Mouse (Mus musculus) layer of hippocampus, postnatal 10 days (tissue): ENCODE measurements at regions not wholly inside any gene's neighbourhood (a gene's known extent, or its start where the extent isn't known, plus 50 kb on each side); places are given as distances from the start of the nearest gene placed in this dataset.

Experiments used
- DNase-seq, 2 experiments: peaks; one replicate each; pipeline ENCODE4 v3.0.0; 2021; ENCODE audit warnings: low spot score in 2 of 2

DNA sequence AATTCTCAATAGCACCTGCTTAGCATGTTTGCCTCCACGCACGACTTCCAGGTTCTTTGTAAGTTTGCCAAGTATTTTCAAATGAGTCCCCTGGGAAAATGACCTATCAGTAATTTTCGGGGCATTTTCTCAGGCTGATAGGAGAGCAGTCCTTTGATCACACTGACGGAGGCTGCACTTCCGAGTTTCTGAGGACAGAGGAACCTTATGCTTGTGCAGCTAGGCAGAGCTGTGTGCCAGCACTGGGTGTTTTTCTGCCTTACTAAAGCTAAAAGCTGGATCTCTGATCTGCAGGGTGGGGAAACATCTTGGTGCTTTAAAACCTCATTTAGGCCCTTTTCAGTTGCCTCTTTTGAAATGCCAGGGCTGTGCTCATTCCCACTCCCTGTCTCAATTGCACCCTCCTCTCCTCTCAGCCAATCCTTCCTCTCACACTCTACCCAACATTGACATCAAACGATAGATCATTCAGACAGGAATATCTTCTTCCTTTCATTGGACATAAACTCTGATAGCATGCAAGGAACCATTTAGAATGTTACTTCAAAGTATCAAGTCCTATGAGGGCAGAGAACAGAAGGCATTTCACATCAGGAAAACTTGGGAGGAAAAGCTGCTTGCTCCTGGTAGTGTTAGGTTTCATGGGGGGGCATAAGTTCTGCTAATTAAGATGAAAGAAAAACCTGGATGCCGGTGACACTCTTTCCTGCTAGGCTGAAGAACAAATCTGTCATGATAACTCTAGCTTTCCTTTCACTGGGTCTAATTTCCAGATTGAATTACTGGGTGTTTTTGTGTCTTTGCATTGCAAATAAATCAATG is 95.3 kb downstream of the Lurap1l start:
- peak in 1 of 2 experiments; percentile 16 for DNase-seq

DNA sequence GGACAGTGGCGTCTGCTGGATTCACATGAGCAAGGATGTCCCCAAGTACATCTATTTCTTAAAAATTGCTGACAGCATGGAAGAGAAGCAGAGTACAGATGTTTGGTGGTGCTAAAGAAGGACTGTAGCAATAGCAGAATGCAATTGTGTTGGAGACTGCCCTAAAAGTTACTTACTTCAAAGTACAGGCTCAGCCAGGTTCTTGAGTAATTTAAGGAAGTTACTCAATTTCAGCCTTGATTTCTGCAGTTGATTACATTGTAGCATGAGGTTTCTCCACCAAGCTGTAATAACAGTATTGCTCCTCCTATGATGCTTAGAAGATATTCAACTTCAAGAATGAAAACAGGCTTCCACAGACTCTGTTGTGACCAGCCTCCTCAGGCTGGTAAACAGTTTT is 96.1 kb downstream of the Lurap1l start:
- no peak for DNase-seq

DNA sequence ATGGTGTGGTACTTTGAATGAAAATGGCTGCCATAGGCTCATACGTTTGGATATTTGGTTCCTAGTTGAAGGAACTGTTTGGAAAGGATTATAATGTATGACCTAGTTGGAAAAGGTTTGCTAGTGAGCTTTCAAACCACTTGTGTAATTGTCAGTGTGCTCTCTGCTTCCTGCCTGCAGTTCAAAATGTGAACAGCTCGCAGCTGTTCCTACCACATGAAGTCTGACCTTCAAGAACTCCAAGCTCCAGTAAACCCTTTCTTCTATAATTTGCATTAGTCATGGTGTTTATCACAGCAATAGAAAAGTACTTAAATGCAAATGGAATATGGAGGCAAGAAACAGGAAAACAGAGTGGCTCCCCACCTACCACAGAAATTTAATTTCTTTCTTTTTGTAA is 111.4 kb downstream of the Lurap1l start:
- DNase-seq, result no peak

DNA sequence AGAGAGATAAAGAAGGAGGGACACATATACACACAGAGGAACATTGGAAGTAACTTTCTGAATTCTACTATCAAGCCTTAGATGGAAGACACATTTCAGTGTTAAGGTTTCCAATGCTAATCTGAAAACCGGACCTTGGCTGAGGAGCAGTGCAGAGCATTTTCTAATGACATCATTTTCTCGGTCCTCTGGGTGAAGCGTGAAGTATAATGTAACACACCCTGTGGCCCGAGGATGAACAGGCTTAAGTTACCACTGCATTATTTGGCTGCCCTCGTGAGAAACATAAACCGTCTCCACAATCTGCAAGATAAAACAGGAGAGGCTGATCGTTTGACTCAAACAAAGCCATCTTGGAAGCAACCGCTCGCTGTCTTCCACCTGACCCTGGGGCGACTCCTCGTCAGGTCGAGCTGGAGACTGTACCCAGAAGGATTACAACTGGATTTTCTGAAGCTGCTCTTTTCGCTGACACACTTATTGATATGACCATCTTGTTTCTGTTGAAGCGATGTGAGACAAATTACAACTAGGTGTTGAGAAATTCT is 113.1 kb downstream of the Lurap1l start:
- no peak for DNase-seq

DNA sequence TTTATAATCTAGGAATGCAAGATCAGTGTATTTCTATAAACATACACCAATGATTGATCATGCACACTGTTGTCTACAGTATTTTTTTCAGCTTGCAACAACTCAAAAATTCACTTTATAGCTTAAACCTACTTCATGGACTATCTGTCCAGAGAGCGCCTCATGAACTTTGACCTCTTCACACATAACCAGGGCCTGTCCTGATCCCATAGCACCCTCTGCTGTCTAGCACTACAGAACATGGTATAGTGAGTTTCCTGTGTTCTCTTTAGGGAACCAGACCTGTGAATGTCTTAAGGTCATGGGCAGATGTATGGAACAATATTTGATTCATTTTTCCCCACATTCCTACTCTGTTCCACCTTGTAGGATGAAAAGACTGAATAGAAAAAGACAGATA is 117.1 kb downstream of the Lurap1l start:
- DNase-seq, result no peak

DNA sequence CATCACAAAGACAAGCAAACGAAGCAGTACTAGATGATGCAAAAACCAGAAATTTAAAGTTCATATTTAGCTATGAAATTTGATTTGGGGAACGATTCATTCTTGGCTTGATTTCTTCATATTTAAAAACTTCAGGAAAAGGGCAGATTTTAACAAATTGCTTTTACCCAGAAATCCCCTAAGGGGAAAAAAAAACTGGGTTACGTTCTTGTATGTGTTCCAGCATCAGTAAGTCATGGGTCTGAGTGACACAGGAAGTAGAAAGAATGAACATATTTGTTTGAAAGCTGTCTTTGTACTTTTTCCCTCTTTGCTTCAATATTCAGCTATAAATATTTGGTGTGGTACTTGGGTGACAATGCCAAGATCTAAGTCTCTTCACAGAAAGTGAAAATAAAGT is 120.2 kb downstream of the Lurap1l start:
- DNase-seq, result no peak

DNA sequence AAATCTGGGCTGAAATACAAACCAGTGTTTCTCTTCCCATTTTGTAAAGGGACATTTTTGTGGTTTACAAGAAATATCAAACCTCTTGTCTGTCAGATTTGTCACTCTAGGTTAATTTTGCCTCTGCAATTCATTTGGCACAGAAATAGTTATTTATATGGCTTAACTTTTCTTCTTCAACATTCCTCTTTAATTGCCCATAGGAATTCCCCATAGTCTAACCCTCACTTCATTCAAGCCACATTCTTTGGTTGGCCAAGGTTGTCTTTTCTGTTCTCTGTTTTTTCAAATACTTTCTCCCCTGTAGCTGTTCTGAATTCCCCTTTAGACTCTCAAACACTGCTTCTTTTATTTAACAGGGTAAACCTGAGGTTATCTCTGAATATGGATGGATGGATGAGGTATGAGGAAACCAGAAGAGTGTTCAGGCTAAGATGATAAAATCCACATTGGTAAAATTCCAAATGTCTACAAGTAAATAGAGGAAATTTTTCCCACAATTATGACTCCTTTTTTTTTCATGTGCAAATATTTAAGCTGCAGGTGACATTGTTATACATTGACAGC is 127.0 kb downstream of the Lurap1l start:
- DNase-seq, result no peak

DNA sequence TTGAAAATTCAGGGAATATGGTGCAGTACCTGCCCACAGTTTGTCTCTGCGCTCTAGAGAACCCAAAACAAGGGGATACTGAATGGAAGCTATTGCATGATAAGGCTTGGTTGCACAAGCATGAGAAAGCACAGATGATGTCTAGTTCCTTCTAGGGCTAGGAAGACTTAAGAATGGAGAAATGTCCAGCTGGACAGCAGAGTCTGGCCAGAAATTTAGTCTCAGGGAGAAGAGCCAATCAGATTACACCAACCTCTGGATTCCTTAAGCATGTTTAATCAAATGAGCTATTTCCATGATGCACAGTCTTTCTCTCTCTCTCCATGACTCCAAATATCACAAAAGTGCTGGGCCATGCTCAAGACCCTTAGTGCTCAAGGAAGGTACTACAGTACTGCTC is 147.8 kb downstream of the Lurap1l start:
- no peak for DNase-seq

DNA sequence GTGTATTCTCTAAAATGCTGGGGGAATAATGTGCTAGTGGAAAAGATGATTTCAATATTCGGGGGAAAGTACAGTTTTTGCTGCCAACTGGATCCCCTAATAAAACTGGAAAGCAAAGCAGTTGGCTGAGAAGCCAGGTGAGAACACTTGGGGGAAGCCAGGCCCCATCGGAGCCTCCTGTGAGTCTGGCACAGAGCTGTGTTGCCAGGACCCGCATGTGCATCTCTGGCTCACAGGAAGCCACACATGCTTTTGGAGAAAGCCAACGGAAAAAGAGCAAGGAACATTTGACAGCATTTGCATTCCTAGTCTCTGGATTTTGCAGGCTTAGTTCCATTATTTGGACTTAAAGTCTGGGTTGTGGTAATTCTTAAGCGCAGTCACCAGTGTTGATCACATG is 148.4 kb downstream of the Lurap1l start:
- peak in 1 of 2 experiments; percentile 19 for DNase-seq

DNA sequence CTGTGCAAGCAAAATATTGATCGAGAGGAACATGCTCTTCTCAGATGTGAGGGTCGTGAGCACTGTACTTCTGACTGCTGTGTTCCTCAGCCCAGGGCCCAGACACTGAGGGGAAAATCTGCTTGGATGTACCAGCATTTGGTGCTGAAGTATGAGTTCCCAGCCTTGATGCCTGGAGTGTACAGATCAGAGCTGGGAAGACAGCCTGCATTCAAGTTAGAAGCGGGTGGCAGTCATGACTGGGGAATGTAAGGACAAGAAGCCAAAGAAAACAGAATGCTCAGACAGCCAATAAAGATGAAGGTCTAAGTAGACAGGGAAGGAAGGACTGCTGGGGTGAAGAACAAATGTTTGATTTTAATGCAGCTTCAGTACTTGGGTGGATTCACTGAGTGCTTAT is 148.9 kb downstream of the Lurap1l start:
- peak; percentile 7 to 19 for DNase-seq

DNA sequence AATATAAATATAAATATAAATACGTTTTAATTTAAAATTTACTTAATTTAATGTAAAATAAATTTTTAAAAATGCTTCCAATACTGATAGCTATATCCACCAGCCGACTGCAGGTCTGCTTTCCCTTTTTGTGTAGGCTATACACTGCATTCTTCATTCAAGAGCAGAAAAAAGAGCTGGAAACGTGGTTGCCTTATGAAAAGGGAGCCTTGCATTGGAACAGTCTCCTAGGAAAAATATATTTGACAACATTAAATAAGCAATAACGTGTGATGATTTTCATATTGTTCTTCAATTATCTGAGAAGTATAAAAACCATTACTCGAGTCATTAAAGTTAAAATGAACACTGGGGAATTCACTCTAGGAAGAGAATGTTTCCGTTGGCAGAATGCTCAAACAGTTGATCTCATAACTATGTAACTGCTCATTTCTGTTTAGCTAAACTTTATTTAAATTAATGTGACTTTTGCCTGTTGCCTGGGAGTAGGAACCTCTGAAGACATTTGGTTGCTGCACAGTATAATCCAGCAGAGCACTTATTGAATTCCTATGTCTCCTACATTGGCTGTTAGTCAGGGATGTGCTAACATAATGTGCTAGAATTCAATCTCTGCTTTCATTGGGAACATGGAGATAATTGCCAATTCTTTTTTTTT is 172.0 kb downstream of the Lurap1l start:
- no peak for DNase-seq

DNA sequence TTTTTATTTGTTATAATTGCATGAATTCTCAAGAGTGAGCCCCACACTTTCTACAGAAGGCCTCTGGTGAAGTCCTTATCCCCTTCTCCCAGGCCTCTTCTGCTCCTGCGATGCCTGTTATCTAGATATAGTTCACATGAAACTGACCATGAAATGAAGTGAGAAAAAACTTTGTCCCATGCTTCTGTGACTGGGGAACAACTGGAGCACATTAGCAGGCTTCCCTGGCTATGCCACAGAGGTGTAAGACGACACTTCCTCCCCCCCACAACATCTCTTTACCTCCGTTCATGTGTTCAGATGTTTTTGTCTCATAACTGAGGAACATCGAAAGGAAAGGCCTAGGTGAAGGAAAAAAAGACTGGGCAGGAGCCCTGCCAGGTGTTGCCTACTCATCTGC is 174.7 kb downstream of the Lurap1l start:
- no peak for DNase-seq

DNA sequence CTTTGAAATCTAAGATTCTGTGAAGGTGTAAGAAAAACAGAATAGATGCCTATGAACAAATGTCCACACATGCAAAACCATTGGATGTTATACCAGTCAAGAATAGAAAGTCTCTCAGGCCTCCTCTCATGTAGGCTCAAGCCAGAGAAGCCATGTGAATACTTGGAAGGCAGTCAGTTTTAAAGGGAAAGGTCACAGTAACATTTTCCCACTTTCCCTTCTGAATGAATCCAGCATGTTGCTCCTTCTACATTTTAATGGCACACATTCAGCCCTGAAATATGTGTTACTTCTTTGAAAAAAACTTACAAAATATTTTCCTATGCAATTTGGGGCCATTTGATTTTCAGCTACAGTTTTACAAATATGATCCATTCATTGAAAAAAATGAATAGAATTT is 186.1 kb downstream of the Lurap1l start:
- DNase-seq, result no peak

DNA sequence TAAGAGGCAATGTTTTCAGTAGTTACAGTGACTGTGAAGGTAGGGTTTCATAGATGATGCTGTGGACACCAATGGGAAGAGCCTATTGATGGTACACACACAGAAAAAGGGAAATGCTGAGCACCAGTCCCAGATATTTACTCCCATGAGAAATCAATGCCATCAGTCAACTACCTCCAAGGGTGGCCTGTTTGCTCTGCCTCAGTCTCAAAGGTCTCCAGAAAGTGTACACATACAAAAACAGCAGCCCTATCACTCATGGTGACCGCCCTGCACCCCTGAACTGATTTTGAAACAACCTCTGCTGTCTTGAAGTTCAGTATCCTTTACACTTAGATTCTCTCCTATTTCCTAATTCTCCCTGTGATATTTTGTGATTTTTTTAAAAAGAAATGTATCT is 187.2 kb downstream of the Lurap1l start:
- no peak for DNase-seq

DNA sequence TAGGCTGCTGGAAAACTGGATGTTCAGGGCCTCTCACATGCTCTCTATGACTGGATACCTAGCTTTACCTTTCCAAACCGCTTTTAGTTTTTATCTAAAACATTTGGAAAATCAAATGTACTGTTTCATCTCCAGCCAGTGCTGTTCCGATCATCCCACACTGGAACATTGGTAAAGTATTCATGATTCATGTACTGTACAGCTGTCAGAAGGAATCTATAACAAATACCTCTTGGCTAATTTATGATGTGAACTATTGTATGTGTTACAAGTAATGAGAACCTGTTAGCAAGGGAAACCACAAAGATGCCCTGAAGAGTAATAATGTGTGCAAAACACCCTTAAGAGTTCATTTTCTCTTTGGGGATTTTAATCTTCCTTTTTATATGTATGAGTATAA is 190.6 kb downstream of the Lurap1l start:
- DNase-seq, result no peak

DNA sequence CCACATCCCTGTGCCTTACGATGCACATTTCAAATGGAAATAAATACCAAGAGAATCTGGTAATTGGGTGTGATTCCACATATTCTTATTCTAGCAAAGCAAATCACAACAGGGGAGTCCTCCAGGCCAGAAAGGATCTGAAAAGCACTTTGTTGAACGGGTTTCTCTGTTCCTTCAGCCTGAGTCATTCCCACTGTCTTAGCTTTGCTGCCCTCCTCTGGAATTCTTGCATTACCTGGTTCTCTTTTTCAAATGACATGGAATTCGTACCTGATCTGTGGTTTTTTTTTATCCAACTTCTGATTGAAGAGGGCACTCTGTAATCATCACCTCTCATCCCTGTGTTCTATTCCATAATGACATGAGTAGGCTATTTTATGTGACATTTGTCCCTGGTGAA is 200.9 kb downstream of the Lurap1l start:
- no peak for DNase-seq

DNA sequence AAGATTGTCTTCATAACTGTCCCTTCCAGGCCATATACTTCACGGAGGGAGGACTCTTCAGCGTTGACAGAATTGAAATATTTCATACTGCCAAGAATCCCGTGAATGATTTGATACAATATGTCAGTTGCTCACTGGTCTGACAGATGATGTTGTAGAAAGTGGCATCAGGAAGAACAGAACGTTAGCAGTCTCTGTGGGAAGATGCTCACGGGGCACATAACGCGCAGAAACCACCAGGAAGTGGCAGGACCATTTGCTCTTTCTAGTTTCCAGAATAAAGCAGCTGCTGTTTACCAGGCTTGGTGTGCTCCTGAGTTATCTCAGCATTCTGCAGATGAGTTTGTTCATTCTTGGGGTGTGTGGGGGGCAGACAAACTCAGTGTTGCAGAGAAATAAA is 206.0 kb downstream of the Lurap1l start:
- peak in 1 of 2 experiments; percentile 18 for DNase-seq

DNA sequence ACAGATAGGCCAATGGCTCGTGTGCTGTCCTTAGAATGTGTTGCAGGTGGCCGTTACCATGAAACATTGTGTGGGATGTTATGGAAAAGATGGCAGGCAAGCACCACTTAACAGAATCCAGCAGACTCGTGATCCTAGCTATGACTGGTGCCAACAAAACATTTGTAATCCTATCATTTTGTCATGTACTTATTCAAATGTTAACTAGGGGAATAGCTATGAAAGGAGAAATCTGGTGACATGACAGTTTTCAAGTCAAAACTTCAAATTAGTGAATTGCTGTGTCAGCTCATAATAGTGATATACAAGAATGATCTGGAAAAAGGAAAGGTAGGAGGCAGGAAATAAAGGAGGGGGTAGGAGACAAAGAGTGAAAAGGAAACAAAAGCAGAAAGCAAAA is 213.7 kb downstream of the Lurap1l start:
- DNase-seq, result no peak

DNA sequence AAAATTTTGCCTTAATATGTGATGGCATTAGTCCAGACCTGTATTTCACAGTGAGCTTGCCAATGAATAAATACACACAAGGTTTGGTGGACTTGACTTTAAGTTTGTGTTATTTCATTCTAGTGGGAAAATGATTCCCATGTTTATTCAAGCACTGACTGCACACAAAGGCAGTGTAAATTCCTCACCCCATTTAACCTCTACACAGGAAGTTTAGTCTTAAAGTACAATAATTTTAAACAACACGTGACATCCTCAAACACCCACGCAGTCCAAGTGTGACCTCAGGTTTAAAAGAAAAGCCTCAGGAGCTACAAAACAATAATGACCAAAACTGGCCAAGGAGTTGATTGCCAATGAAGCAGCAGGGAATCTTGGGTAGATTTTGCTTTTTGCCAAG is 219.4 kb downstream of the Lurap1l start:
- DNase-seq, result no peak

DNA sequence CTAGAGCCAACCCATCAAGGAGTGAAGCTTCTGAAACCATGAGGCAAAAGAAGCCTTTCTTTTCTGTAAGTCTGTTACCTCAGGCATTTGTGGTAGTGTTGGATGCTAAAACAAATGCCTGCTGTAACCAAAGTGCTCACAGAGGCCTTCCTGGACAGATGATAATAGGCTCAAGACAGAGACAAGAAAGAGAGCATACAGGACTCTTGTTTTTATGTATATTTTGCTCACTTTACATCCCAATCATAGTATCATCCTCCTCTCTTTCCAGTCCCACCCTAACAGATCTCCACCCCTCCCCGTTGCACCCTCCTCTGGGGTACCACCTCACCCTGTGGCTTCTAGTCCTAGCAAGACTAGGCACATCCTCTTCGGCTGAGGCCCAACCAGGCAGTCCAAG is 262.7 kb downstream of the Lurap1l start:
- no peak for DNase-seq

DNA sequence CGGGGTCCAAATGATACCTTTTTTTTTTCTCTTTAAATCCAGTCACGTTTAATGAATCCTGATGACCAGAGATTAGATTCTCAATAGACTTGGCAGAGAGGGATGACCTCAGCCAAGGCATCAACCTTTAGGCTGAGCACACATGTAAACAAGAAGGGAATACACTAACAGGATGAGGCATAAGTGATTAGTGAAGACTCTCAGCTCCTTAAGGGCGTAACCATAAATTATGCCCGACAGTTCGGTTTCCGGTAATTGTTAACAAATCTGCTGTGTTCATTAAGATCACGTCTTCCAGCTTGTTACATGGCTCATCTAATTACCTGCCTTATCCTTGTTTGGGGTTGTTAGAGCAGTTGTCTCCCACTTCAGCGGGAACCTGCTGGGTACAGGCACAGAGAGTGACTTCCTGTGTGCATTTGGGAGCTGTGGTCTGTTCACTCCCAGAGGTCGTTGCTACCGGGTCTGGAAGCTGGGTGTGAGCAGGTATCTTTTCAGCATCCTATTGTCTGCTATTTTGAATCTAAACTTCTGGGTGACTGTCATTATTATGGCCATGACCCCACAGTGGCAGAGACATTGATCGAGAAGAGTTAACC is 265.1 kb downstream of the Mpdz start:
- no peak for DNase-seq
